Mouse (Mus musculus) heart, adult 10 weeks (tissue): ENCODE results near the gene Evpl. TPM values are rescaled to one million over a fixed set of nuclear protein-coding genes. Genes with fewer than 3 reads are reported as not detected.

Experiments
- polyA plus RNA-seq: library from polyadenylated mRNA; stranded (reverse); fragments of 350-450 nt; fragmentation: Illumina TruSeq; extraction: RNeasy Lipid Tissue Mini Kit (QIAGEN cat#74804); gene quantifications from one replicate; pipeline ENCODE4 v1.2.3, GENCODE M21; 2014; ENCODE audit warnings: low read depth, low replicate concordance

The Evpl gene
- 0.24 TPM for polyA plus RNA-seq

DNA sequence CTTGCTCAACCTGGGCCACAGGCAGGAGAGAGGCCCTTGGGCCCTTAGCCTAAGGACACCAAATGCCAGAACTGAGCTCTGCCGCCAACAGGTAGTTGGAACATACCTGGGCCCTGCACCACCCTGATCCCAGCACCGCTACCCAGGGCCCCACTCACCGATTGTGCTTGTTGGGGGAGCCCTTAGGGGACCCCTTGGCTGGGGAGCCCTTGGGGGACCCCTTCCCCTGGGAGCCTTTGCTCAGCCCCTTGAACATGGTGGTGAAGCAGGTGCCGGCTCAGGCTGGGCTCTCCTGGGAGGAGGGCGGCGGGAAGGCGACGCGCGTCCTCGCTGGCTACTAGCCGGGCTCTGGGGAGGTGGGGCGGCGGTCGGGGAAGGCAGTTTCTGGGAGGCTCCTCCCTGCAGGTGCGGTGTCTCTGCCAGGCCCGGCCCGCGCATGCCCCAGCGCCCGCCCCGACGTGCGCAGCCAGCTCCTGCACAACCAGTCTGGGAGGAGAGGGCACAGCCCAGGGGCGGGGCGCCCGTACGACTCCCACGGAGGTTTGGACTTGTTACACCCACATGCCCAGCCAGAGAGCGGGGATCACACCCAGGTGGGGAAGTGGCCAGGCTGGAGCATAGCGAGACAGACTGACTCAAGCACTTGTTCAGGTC is at the start of gene Evpl:
Gene Evpl (minus strand): TSS at position 336 of the 654 bp plus-strand sequence.

DNA sequence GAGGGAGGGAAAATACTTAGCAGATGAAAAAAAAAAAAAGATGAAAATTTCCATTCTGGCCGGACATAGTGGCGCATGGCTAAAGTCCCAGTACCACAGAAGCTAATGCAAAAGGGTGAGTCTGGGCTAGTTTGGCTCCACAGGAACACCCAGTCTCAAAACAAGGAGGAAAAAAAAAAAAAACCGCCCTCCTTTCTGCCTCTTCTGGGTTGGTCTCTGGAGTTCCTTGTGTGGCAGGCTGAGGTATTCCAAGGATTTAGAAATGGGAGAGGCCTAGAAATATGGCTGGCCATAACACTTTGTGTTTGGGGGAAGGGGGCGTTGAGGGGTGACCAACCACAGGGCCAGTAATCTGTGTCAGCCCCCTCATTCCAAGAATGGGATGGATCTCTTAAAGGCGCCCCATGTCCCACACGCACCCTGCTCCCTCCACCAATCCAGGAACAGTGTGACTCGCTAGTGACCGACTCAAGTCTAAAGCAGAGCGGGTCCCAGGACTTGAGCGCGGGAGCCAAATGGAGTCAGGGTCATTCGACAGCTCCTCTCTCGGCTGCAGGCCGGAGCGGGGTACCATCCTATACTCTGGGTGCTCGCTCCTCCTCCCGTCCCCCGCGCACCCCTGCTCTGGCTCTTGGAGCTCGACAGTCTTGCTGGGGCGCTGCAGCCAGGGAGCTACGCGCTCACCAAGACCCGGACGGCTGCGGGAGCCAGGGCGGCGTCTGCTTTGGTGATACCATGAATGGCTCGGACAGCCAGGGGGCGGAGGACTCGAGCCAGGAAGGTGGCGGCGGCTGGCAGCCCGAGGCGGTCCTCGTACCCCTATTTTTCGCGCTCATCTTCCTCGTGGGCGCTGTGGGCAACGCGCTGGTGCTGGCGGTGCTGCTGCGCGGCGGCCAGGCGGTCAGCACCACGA is 43.1 kb upstream of the Evpl start, which contains the start of gene Galr2:
Gene Galr2 (plus strand): TSS at position 189 of the 913 bp plus-strand sequence.

GRCm38 (mm10) chr11:116274045-116274666 is 36.3 kb upstream of the Evpl start, which contains the start of gene Srp68:
Gene Srp68, minus strand, starts transcription at chr11:116274217.

GRCm38 (mm10) chr11:116198639-116199531 is 39.0 kb downstream of the Evpl start, which contains the start of the genes Ten1 and Acox1:
Gene Ten1, plus strand, starts transcription at chr11:116198855.
Gene Acox1, minus strand, starts transcription at chr11:116199045.

Other genes with a start within 250 kb of the Evpl start
- 13.4 TPM for gene Galk1, start 225.4 kb downstream of the Evpl start, polyA plus RNA-seq
- 127 TPM for gene H3f3b, start 210.1 kb downstream of the Evpl start, polyA plus RNA-seq
- gene Unk, start 207.8 kb downstream of the Evpl start, polyA plus RNA-seq = 11.0 TPM
- gene Unc13d, start 160.1 kb downstream of the Evpl start, polyA plus RNA-seq = 0.76 TPM
- 108 TPM for gene Wbp2, start 151.1 kb downstream of the Evpl start, polyA plus RNA-seq
- 27.8 TPM for gene Trim47, start 110.9 kb downstream of the Evpl start, polyA plus RNA-seq
- 9.1 TPM for gene Trim65, start 106.9 kb downstream of the Evpl start, polyA plus RNA-seq
- gene Mrpl38, start 99.2 kb downstream of the Evpl start, polyA plus RNA-seq = 69.6 TPM
- gene Fbf1, start 69.9 kb downstream of the Evpl start, polyA plus RNA-seq = 11.4 TPM
- gene Ten1, start 39.2 kb downstream of the Evpl start, polyA plus RNA-seq = 10.5 TPM
- gene Acox1, start 39.0 kb downstream of the Evpl start, polyA plus RNA-seq = 239 TPM
- gene Srp68, start 36.1 kb upstream of the Evpl start, polyA plus RNA-seq = 56.6 TPM
- not detected for gene Galr2, start 42.9 kb upstream of the Evpl start, polyA plus RNA-seq
- gene Exoc7, start 69.2 kb upstream of the Evpl start, polyA plus RNA-seq = 34.8 TPM
- gene Foxj1, start 97.3 kb upstream of the Evpl start, polyA plus RNA-seq = not detected
- gene Rnf157, start 175.0 kb upstream of the Evpl start, polyA plus RNA-seq = 4.7 TPM
- 29.6 TPM for gene Ubald2, start 196.0 kb upstream of the Evpl start, polyA plus RNA-seq
- gene Qrich2, start 228.2 kb upstream of the Evpl start, polyA plus RNA-seq = not detected